Mouse (Mus musculus) megakaryocyte-erythroid progenitor cell, adult 5 weeks (primary cell): ENCODE results near the gene Daw1. TPM values are rescaled to one million over a fixed set of nuclear protein-coding genes. Genes with fewer than 3 reads are reported as not detected.

Experiments
- polyA plus RNA-seq: library from polyadenylated mRNA; stranded (reverse); fragments of >175 nt; gene quantifications from 2 replicates; pipeline ENCODE4 v1.2.3, GENCODE M21; 2012

The Daw1 gene
- not detected in 2 replicates for polyA plus RNA-seq

GRCm38 (mm10) chr1:83159603-83160002 is at the start of gene Daw1:
Daw1 (plus strand) TSS chr1:83159752.

GRCm38 (mm10) chr1:83116447-83117137 is 43.0 kb upstream of the Daw1 start, which contains the start of gene Ccl20:
Ccl20 (plus strand) TSS chr1:83116766.

Other genes with a start within 250 kb of the Daw1 start
- 0.11 TPM in 1 of 2 replicates, not detected in the other for gene A030005L19Rik, start 246.4 kb upstream of the Daw1 start, polyA plus RNA-seq
- gene A030014E15Rik, start 234.8 kb upstream of the Daw1 start, polyA plus RNA-seq, result not detected in 2 replicates
- gene Gm6217, start 228.4 kb upstream of the Daw1 start, polyA plus RNA-seq, result not detected in 2 replicates
- not detected in 2 replicates for gene A030003K21Rik, start 216.4 kb upstream of the Daw1 start, polyA plus RNA-seq
- gene Gm7544, start 203.7 kb upstream of the Daw1 start, polyA plus RNA-seq, result not detected in 2 replicates
- gene Gm47955, start 199.5 kb upstream of the Daw1 start, polyA plus RNA-seq, result not detected in 2 replicates
- not detected in 2 replicates for gene Gm47959, start 159.2 kb upstream of the Daw1 start, polyA plus RNA-seq
- not detected in 2 replicates for gene Slc19a3, start 121.3 kb upstream of the Daw1 start, polyA plus RNA-seq
- gene Krtap28-10, start 117.3 kb upstream of the Daw1 start, polyA plus RNA-seq, result not detected in 2 replicates
- not detected in 2 replicates for gene Gm47969, start 114.8 kb upstream of the Daw1 start, polyA plus RNA-seq
- gene A030005K14Rik, start 100.4 kb upstream of the Daw1 start, polyA plus RNA-seq, result not detected in 2 replicates
- gene Krtap28-13, start 98.8 kb upstream of the Daw1 start, polyA plus RNA-seq, result not detected in 2 replicates
- gene Ccl20, start 43.0 kb upstream of the Daw1 start, polyA plus RNA-seq, result not detected in 2 replicates
- gene Sphkap, start 248.4 kb downstream of the Daw1 start, polyA plus RNA-seq, result 0.02 TPM in 1 of 2 replicates, not detected in the other